8 mouse cellular contexts compared by ENCODE assay signal in genomic region chr5:110135293-110136086, GRCm38 (mm10). TPM values are rescaled to one million over a fixed set of nuclear protein-coding genes. Genes with fewer than 3 reads are reported as not detected.
DNase-seq lines count a peak whose midpoint lies in the region; ATAC-seq and TF ChIP-seq lines count a peak whose summit lies in the region.

Chfr (plus strand) TSS chr5:110135842.

- TF ChIP-seq CTCF in cortical plate, adult 2 months (IDR thresholded peaks at IDR 0.05; ENCODE audit: extremely low read depth, insufficient read depth, low read length): no peak

- no peak within 1 kb of the TSS for H3K27ac ChIP-seq in cortical plate, adult 2 months (ENCODE audit: insufficient read depth, low read length)

- H3K4me3 ChIP-seq in cortical plate, adult 2 months (ENCODE audit: insufficient read depth, low read length): peak within 1 kb of the TSS; percentile 94

- peak; percentile 78; the same call in 1 of the 2 replicates for TF ChIP-seq POLR2A in cortical plate, adult 2 months (IDR thresholded peaks at IDR 0.05; ENCODE audit: extremely low read depth, insufficient read depth, low read length)

- peak; percentile 96 for ATAC-seq in activated CD4-positive, CD25-positive, alpha-beta regulatory T cell, adult 4 months
- peak; percentile 98 for ATAC-seq in megakaryocyte progenitor cell, adult 5-6 weeks (replicated peaks; ENCODE audit: poor library complexity)

- peak; percentile 98 for DNase-seq in gastrocnemius, postnatal 10 days
- DNase-seq in induced T-regulatory cell, adult 2 months (ENCODE audit: low read depth): peak; percentile 99
- peak; percentile 97 to 100 for DNase-seq in left cerebral cortex, adult 9 months (ENCODE audit: low spot score in 2 of 2)
- DNase-seq in right cerebral cortex, postnatal 14 days: peak; percentile 100
- peak; percentile 98 to 99 for DNase-seq in urinary bladder, postnatal 36 days (ENCODE audit: low spot score in 2 of 2)

- peaks cover 3% of the 10 kb centered on the region; the same call in 1 of the 2 replicates for H3K4me1 ChIP-seq in cortical plate, adult 2 months (ENCODE audit: control insufficient read depth, insufficient read depth, low read length)

RNA-seq across cellular contexts. Expression of gene Chfr, which starts in this region (rescaled TPM):
- 10 to 100 TPM; 35.7 to 50.7 TPM for polyA plus RNA-seq in activated CD4-positive, CD25-positive, alpha-beta regulatory T cell, adult 4 months (2017; shearing (Covaris generic))
- 76.7 and 93.4 TPM in 2 replicates for polyA plus RNA-seq in cortical plate, adult 2 months (2012; rRNA removed)
- 10 to 100 TPM; 14.9 to 21.0 TPM for total RNA-seq in gastrocnemius, postnatal 10 days (2021)
- total RNA-seq in megakaryocyte progenitor cell, adult 5-6 weeks (2015): 29.1 and 34.6 TPM in 2 replicates
- total RNA-seq in megakaryocyte progenitor cell, adult 5-6 weeks (2017): 43.9 and 57.1 TPM in 2 replicates
